Mouse (Mus musculus) erythroblast, embryonic 14.5 days (primary cell): ENCODE measurements around the gene Eif5.

ENCODE experiments used
- GATA1 ChIP-seq: IDR thresholded peaks from 2 replicates; pipeline ENCODE4 v1.6.1; 2012; ENCODE audit warnings: low read length, inconsistent platforms, mixed read lengths
- TAL1 ChIP-seq: IDR thresholded peaks from 3 replicates; pipeline ENCODE4 v1.6.1; 2012; ENCODE audit warnings: low read length, inconsistent platforms, mixed read lengths

DNA sequence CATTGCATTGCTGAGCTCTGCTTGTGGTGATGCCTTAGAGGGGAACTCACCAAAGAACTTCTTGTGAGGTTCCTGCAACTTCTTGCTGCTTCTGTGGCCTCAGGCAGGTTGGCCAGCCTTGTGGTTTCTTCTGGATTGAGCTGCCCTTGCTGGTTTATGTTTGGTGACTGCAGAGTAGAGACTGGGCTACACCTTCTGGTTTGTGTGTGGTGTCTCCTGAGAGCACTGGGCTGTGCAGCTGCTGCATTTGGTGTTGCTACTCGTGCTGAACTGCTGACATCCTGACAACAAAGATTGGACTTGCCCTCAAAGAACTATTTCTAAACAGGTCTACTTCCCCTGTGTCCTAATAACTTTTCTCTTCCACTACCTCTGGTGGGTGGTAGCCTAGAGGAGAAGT is 13.3 kb upstream of the Eif5 start:
- TF ChIP-seq GATA1, result no peak
- no peak for TF ChIP-seq TAL1
